9 mouse cellular contexts compared by ENCODE assay signal in genomic region chr17:30199374-30200247, GRCm38 (mm10).
DNase-seq lines count a peak whose midpoint lies in the region; ATAC-seq lines count a peak whose summit lies in the region.
"Had no signal": no experiment of that assay in that cellular context is flagged by ENCODE, and none has a peak within 500 bp of the region (broad histone marks: within the 10 kb centered on the region; RNA-seq: fewer than 3 reads in every experiment).

No protein-coding gene starts in this region.

- no peaks in the 10 kb centered on the region for H3K9me3 ChIP-seq in heart, embryonic 11.5 days (replicated peaks; ENCODE audit: control insufficient read depth, low read length)
- no peaks in the 10 kb centered on the region for H3K9me3 ChIP-seq in midbrain, embryonic 14.5 days (ENCODE audit: control insufficient read depth, low read length)
- no peaks in the 10 kb centered on the region for H3K9me3 ChIP-seq in midbrain, embryonic 10.5 days (replicated peaks)
- H3K9me3 ChIP-seq in stomach, embryonic 15.5 days = no peaks in the 10 kb centered on the region

- 54% methylated on average over 13 of the region's 13 CpGs for WGBS in heart, embryonic 11.5 days (ENCODE audit: insufficient replicate concordance)
- 80% methylated on average over 13 of the region's 13 CpGs for WGBS in midbrain, embryonic 14.5 days
- 91% methylated on average over 13 of the region's 13 CpGs for WGBS in midbrain, embryonic 10.5 days
- WGBS in stomach, embryonic 15.5 days = 59% methylated on average over 13 of the region's 13 CpGs

- H3K4me2 ChIP-seq in heart, embryonic 11.5 days = no peak overlapping the region
- no peak overlapping the region for H3K4me2 ChIP-seq in midbrain, embryonic 14.5 days (ENCODE audit: low read length)
- no peak overlapping the region for H3K4me2 ChIP-seq in stomach, embryonic 15.5 days

- H3K36me3 ChIP-seq in heart, embryonic 11.5 days (ENCODE audit: control insufficient read depth, insufficient read depth, low read length) = no peaks in the 10 kb centered on the region
- no peaks in the 10 kb centered on the region for H3K36me3 ChIP-seq in midbrain, embryonic 14.5 days (ENCODE audit: control insufficient read depth, insufficient read depth, low read length)
- H3K36me3 ChIP-seq in midbrain, embryonic 10.5 days = peaks cover 25% of the 10 kb centered on the region
- no peaks in the 10 kb centered on the region for H3K36me3 ChIP-seq in stomach, embryonic 15.5 days

- no peaks in the 10 kb centered on the region for H3K27me3 ChIP-seq in heart, embryonic 11.5 days (ENCODE audit: control insufficient read depth, insufficient read depth, low read length)
- H3K27me3 ChIP-seq in midbrain, embryonic 14.5 days (ENCODE audit: control insufficient read depth, insufficient read depth, low read length) = no peaks in the 10 kb centered on the region
- no peaks in the 10 kb centered on the region for H3K27me3 ChIP-seq in midbrain, embryonic 10.5 days (ENCODE audit: low read depth, poor library complexity, severe bottlenecking)
- H3K27me3 ChIP-seq in stomach, embryonic 15.5 days (replicated peaks) = no peaks in the 10 kb centered on the region

- no peak for DNase-seq in heart, adult 8-10 months (ENCODE audit: low spot score)
- DNase-seq in midbrain, embryonic 14.5 days = no peak
- DNase-seq in midbrain, embryonic 10.5 days (ENCODE audit: low spot score) = no peak
- DNase-seq in gastrocnemius, postnatal 10 days = peak; percentile 26
- DNase-seq in cerebellum, adult 9-11 months = no peak
- DNase-seq in spleen, postnatal 14 days (ENCODE audit: low spot score in 2 of 2) = no peak
- DNase-seq: cerebellum, adult 8-10 months had no signal

- H3K4me1 ChIP-seq in heart, embryonic 11.5 days (ENCODE audit: control insufficient read depth, insufficient read depth, low read length) = peaks cover 98% of the 10 kb centered on the region
- H3K4me1 ChIP-seq in midbrain, embryonic 14.5 days (ENCODE audit: control insufficient read depth, insufficient read depth, low read length) = peaks cover 81% of the 10 kb centered on the region
- peaks cover 89% of the 10 kb centered on the region for H3K4me1 ChIP-seq in midbrain, embryonic 10.5 days
- H3K4me1 ChIP-seq in stomach, embryonic 15.5 days = peaks cover 52% of the 10 kb centered on the region

- no peak for ATAC-seq in heart, embryonic 11.5 days (replicated peaks; ENCODE audit: insufficient number of reproducible peaks, low FRiP score, low TSS enrichment)
- no peak for ATAC-seq in midbrain, embryonic 14.5 days (ENCODE audit: low FRiP score, low TSS enrichment)
- ATAC-seq in stomach, embryonic 15.5 days (ENCODE audit: insufficient read depth, low FRiP score, low read depth) = no peak

- peak overlapping the region; percentile 80 for H3K27ac ChIP-seq in heart, embryonic 11.5 days (ENCODE audit: low read depth, low read length)
- peak overlapping the region; percentile 1; the same call in 1 of the 2 replicates for H3K27ac ChIP-seq in midbrain, embryonic 14.5 days (replicated peaks; ENCODE audit: low read depth, low read length)
- H3K27ac ChIP-seq in midbrain, embryonic 10.5 days (replicated peaks) = no peak overlapping the region; the same call in 1 of the 2 replicates
- H3K27ac ChIP-seq in stomach, embryonic 15.5 days = 0 out of 2 replicates have a peak overlapping the region, but pooled peaks have one; percentile 10

- H3K4me3 ChIP-seq in heart, embryonic 11.5 days (ENCODE audit: low read depth, low read length) = no peak overlapping the region
- no peak overlapping the region for H3K4me3 ChIP-seq in midbrain, embryonic 14.5 days (replicated peaks; ENCODE audit: low read depth, low read length)
- H3K4me3 ChIP-seq in midbrain, embryonic 10.5 days = no peak overlapping the region
- no peak overlapping the region for H3K4me3 ChIP-seq in stomach, embryonic 15.5 days (replicated peaks)

- peak overlapping the region; percentile 49; the same call in 1 of the 2 replicates for H3K9ac ChIP-seq in heart, embryonic 11.5 days (ENCODE audit: low read depth, low read length)
- H3K9ac ChIP-seq in midbrain, embryonic 14.5 days (replicated peaks; ENCODE audit: low read length) = no peak overlapping the region
- no peak overlapping the region for H3K9ac ChIP-seq in stomach, embryonic 15.5 days
